Mouse (Mus musculus) testis, postnatal 10 days (tissue): Measurements from ENCODE around the gene Vmn2r120.
"Not testable (repeated sequence)": the region's sequence is repeated elsewhere in the genome, so short reads cannot be mapped to it uniquely, and the experiment has no call there.

ENCODE experiments used
- DNase-seq: peaks from one replicate; pipeline ENCODE4 v3.0.0; 2021; ENCODE audit warnings: low spot score

Gene Vmn2r120

GRCm38 (mm10) chr17:57545405-57545804 is at the start of gene Vmn2r120:
Gene Vmn2r120, minus strand, starts transcription at chr17:57545505.
- DNase-seq, result no peak

- DNase-seq, result not testable (repeated sequence)
These were observed 42.0 kb upstream of the Vmn2r120 start for GRCm38 (mm10) chr17:57587273-57587672.

- DNase-seq, result no peak
These were observed 28.9 kb upstream of the Vmn2r120 start for GRCm38 (mm10) chr17:57574075-57574705.
